Mouse (Mus musculus): ENCODE data around the gene Angptl8.
"Not testable (repeated sequence)": the region's sequence is repeated elsewhere in the genome, so short reads cannot be mapped to it uniquely, and the experiment has no call there.

The Angptl8 gene

GRCm38 (mm10) chr9:21849691-21850677 is 14.7 kb downstream of the Angptl8 start:
- peak in 1 of 2 experiments; percentile 47 for DNase-seq

- DNase-seq = no peak
Observed at GRCm38 (mm10) chr9:21851084-21851483, 15.8 kb downstream of the Angptl8 start.

GRCm38 (mm10) chr9:21852128-21853091 is 17.1 kb downstream of the Angptl8 start, which contains the start of gene Dock6:
Gene Dock6, minus strand, starts transcription at chr9:21852635.
- peak; percentile 87 to 94 for DNase-seq

GRCm38 (mm10) chr9:21853961-21854360 is 18.7 kb downstream of the Angptl8 start:
- no peak for DNase-seq

- no peak for DNase-seq
Observed at GRCm38 (mm10) chr9:21854894-21855293, 19.6 kb downstream of the Angptl8 start.

- DNase-seq = no peak
Observed at GRCm38 (mm10) chr9:21857501-21857900, 22.2 kb downstream of the Angptl8 start.

- DNase-seq = peak; percentile 84 to 91
Observed at GRCm38 (mm10) chr9:21858084-21858483, 22.8 kb downstream of the Angptl8 start.

GRCm38 (mm10) chr9:21859606-21860005 is 24.3 kb downstream of the Angptl8 start:
- DNase-seq = no peak

- not testable (repeated sequence) for DNase-seq
Observed at GRCm38 (mm10) chr9:21860349-21860748, 25.0 kb downstream of the Angptl8 start.

- no peak for DNase-seq
Observed at GRCm38 (mm10) chr9:21862181-21862580, 26.9 kb downstream of the Angptl8 start.

- no peak for DNase-seq
Observed at GRCm38 (mm10) chr9:21865673-21866398, 30.5 kb downstream of the Angptl8 start.

GRCm38 (mm10) chr9:21866641-21867040 is 31.3 kb downstream of the Angptl8 start:
- peak; percentile 75 to 86 for DNase-seq

- no peak for DNase-seq
Observed at GRCm38 (mm10) chr9:21867726-21868125, 32.4 kb downstream of the Angptl8 start.

GRCm38 (mm10) chr9:21869290-21869689 is 34.0 kb downstream of the Angptl8 start:
- peak; percentile 73 to 87 for DNase-seq

GRCm38 (mm10) chr9:21870879-21871524 is 35.7 kb downstream of the Angptl8 start:
- DNase-seq = peak; percentile 49 to 73

- no peak for DNase-seq
Observed at GRCm38 (mm10) chr9:21872204-21872603, 36.9 kb downstream of the Angptl8 start.

- DNase-seq = peak in 1 of 2 experiments; percentile 33
Observed at GRCm38 (mm10) chr9:21876601-21877000, 41.3 kb downstream of the Angptl8 start.

Data from kidney, postnatal 36 days (tissue).